Mouse (Mus musculus): ENCODE data around the gene Vmac.
A peak's percentile ranks its signal among the peaks of the same experiment; 100 is the strongest.

The Vmac gene

DNA sequence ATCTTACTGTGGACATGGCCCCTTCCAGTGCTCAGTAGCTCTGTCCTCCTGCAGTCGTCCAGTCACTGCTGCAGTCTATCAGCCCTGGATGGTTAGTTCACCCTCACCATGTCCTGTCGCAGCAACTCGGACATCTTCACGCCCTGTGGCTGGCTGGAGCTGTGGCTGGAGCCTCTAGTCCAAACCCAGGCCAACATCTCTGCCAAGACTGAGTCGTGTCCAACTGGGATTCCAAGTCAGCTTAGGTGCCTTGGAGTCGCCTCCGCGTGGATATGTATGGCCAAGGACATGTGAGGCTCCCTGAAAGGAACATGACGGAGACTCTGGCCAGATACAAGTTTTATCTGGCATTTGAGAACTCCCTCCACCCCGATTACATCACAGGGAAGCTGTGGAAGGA is 20.4 kb upstream of the Vmac start:
- DNase-seq = no peak

GRCm38 (mm10) chr17:56736534-56736933 is 18.7 kb upstream of the Vmac start:
- no peak for DNase-seq

DNA sequence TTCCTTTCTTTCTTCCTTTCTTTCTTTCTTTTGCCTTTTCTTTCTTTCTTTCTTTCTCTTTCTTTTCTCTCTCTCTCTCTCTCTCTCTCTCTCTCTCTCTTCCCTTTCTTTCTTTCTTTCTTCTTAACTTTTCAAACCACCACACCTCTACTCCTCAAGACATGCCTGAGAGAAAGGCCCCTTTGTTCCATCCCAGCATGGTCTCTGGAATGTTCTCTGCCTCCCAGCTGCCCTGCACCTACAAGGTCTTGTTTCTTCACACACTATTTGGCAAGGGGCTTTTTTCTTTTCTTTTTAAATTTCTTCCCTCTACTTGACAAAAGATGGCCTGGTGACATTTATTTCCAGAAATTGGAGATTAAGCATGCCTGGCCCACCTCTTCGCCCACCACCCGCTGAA is 11.8 kb upstream of the Vmac start:
- DNase-seq = no peak

DNA sequence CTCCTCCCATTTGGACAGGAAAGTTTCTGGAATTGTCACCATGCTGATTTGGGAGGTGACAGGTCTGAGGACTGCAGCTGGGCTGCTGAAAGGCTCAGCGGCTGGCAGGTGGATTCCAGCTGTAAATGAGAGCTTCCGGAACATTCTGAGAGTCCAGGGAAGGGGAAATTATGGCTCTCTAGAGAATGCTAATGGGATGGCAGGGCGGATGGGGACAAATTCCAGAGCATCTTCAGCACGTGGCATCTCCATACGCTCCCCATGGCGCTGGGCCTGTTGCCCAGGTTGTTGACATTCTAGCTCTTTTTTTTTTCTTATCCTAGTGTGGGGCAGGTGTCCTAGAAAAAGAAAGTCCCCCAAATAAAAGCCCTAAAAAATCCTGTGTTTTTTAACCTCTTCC is 11.3 kb upstream of the Vmac start:
- DNase-seq = peak; percentile 38

DNA sequence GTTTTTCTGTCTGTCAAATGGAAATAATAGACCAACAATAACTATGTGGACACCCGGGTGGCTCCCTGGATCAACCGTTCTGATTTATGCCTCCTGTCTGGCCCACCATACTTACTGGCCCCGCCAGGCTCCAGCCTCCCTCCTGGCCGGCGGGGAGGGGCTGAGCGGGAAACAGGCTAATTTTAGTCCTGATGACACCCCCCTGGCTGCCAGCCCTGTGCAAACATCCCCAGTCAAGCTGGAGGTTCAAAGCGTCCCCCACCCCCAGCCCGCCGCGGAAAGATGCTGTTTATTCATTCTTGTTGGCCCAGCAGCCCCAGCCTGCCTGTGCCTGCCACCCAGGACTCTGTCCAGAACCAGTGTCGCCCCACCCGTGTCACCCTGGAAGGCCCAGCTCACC is 10.3 kb upstream of the Vmac start:
- peak; percentile 19 for DNase-seq

DNA sequence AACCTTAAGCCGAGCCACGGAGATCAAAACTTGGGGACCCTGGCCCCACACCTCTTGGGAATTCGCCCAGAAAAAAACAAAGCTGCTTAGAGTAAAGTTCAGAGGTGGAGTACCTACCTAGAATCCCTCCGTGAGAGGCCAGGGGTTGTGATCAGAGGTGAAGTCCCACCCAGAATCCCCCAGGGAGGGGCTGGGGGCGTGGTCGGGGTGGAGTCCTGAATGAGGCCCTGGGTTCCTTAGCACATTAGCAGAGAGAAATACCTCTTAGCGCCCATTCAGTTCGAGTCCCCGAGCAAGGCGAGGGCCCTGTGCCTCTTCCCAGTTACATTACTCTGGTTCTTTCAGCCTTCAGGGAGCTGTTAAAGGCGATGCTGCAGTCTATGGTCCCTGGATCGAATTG is 9.8 kb upstream of the Vmac start:
- DNase-seq = peak; percentile 16

DNA sequence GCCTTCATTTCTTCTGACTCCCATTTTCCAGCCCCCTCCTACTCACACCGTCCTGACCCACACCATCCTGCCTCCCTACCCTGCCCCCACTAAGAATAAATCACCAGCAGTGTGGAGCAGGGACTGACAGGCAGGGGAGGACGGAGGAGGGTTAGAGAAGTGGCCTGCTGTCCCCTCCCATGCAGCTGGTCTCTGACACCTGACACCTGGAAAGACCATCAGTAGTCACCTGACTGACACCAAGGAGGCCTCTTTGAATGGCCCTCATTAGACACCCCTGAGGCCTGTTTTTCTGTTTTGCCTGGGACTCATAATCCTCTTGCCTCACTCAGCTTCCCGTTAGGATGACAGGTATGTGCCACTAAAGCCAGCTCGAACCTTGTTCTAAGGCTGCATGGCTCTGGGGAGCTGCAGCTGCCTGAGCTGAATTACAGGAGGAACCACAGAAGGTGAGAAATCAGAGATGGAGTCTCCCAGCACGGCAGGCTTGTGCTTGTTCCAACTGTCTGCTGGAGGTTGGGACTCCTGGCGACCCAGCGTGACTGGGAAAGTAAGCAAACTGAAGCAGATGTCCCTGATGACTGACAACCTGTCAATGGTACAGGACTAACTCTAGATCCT is 9.3 kb upstream of the Vmac start:
- DNase-seq = no peak

GRCm38 (mm10) chr17:56723419-56724161 is 5.8 kb upstream of the Vmac start:
- no peak for DNase-seq

- DNase-seq = no peak
These were observed 4.6 kb upstream of the Vmac start for GRCm38 (mm10) chr17:56722441-56722840.

- peak; percentile 97 for DNase-seq
These were observed 1.0 kb downstream of the Vmac start for GRCm38 (mm10) chr17:56716655-56717362.

- DNase-seq = no peak
These were observed 1.7 kb downstream of the Vmac start for GRCm38 (mm10) chr17:56715914-56716654.

DNA sequence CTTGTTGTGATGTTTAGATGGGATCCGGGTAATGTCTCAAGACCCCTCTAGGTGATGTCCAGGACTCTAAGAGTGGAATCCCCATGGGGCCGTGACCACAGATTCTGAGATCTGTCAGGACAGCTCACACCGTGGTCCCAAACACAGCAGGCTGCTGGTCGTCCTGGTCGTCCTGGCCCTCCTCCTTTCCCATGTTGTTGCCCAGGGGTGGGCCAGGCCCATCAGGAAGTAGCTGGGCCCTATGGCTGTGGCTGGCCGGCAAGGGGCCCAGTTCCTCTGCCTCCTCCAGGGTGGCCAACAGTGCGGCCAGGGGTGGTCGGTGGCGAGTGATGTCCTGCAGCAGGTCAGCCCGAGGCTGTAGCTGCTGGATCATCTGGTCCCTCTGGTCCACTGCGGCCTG is 2.5 kb downstream of the Vmac start:
- DNase-seq = peak; percentile 65

GRCm38 (mm10) chr17:56709708-56710107 is 8.1 kb downstream of the Vmac start:
- DNase-seq = no peak

- no peak for DNase-seq
These were observed 9.1 kb downstream of the Vmac start for GRCm38 (mm10) chr17:56708692-56709091.

DNA sequence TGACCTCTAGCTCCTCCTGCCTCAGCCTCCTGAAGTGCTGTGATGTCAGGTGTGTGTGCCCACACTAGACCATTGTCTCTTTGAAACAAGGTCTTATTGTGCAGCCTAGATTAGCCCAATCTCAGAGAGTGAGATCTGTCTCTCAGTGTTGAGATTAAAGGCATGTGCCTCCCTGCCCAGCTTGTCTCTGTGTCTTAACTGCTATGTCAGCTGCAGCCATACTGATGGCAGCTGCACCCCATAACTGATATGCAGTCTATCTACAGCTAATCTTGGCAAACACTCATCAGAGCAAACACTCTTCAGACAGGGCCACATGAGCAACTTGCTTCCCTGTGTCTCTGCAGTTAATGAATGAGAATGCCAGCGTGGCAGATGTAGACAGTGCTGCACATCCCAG is 11.3 kb downstream of the Vmac start:
- DNase-seq = no peak

DNA sequence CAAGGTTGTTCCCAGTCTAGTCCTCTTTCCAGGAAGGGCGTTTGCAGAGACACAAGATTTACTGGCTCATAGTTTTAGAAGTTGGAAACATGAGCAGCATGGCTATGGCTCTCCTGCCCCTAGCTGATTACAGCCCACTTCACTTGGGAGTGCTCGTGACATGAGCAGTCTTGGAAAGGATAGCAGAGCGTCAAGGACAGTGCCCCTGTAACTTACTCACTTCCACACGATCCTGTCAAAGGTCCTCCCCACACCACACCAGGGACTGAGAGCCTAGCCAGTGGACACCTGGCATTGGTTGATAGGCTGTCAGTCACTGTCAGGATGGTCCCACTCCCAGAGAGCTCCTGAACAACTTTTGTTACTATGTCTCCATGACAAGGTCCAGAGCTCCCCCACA is 14.8 kb downstream of the Vmac start:
- DNase-seq = no peak

- no peak for DNase-seq
These were observed 17.4 kb downstream of the Vmac start for GRCm38 (mm10) chr17:56700451-56700850.

GRCm38 (mm10) chr17:56693851-56694310 is 23.9 kb downstream of the Vmac start:
- DNase-seq = peak; percentile 87

GRCm38 (mm10) chr17:56693395-56693794 is 24.4 kb downstream of the Vmac start:
- DNase-seq = no peak

GRCm38 (mm10) chr17:56688689-56689088 is 29.1 kb downstream of the Vmac start:
- DNase-seq = no peak

GRCm38 (mm10) chr17:56688045-56688444 is 29.8 kb downstream of the Vmac start:
- no peak for DNase-seq

DNA sequence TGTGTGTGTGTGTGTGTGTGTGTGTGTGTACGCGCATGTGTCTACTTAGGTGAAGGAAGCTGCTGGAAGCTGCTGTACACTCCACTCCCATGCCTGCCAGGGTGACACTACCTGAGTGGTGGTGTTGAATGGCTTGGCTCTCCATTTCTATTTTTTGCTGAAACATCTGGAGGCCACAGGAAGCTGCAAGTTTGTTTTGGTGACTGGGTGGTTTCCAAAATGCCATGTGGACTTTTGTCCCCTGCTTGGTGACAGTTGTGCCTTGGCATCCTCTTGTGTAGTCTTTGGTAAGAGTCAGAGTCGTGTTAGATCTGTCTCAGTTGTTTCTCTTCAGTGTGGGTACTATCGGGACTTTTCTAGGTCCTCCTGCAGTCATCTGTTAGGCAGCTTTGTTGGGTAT is 31.0 kb downstream of the Vmac start:
- no peak for DNase-seq

- DNase-seq = no peak
These were observed 33.2 kb downstream of the Vmac start for GRCm38 (mm10) chr17:56684649-56685048.
